Mouse (Mus musculus) A20 (cell line): ENCODE results near the gene Cog6.

ENCODE experiments used
- DNase-seq: peaks from one replicate; pipeline ENCODE4 v3.0.0-alpha.2; 2011; ENCODE audit warnings: low read depth, low spot score

Gene Cog6

GRCm38 (mm10) chr3:53016436-53017340 is at the start of gene Cog6:
Gene Cog6 (minus strand): TSS chr3:53017237.
- DNase-seq = peak; percentile 94

DNA sequence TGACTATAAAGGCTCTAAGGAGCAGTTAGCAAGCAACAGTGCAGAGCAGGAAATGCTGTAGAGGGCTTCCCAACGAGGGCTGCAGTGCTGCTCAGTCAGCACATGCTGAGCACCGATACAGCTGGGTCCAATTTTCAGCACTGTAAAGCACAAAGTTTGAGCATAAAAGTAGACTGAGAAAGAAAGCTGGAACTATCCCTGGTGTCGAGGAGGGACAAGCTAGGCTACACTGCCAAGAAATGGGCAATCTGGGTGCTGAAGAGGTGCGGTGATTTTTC is 49.0 kb upstream of the Cog6 start:
- no peak for DNase-seq

DNA sequence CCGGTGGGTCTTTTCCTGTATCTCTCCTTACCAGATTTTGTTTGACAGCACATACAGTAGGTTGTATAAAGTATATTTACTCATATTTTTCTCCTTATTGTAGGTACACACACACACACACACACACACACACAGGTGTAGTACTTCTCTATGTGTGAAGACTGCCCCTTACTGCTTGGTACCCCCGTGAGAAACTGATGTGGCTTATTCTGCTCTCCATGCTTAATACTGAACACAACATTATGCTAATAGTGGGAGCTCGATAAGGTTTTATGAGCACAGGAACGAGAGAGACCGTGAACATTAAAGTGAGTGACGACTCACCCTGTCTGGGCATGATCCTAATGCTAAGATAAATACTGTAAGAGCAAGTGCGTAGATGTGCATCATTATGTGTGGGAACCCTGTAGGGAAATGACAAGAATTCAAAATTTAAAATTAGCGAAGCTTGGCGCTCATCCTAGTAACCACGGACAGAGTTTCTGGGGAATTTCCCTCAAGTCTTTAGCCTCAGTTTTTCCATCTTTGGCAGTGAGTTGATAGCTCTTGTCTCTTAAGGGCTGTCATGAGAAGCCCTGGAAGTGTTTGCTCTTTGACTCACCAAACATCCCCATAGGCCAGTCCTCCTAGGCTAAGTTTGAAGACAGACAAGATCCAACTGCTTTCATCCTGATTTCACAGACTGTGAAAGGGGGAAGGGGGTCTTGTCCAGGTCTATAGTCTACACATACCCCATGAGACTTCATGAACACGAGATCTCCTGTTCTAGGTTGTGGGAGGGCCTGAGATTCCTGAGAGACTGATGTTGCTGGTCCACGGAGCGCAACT is 48.4 kb upstream of the Cog6 start:
- DNase-seq = no peak

DNA sequence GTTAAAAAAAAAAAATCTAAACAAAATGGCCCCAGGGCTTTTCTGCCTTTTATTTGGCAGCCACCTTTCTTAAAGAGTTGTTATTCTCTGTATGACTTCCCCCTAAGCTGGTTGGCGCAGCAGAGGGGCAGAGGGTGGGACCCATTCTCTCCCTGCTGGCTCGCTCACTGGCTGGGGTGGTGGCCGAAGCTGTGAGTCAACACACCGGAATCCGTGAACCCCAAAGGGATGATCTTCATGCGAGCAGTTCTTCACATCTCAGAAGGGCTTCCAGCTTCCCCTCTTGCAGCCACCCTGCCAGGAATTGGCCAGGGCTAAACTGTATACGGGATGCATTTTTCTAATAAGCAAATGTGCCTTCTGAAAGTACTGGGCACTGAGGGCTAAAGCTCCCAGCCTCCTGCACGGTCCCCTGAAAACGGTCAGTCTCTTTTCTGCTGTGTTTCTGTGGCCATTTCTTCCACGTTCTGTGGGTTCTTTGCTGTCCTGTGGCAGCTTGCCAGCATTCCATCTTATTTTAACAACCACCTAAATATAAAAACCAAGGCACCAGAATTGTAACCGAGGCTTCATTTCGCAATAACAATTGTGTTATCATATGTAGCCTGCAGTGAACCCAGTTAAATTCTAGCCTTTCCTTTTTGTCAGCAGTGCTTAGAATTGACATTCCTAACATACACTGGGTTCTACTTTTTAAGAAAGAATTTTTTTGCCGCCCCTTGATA is 46.5 kb upstream of the Cog6 start:
- DNase-seq = no peak

DNA sequence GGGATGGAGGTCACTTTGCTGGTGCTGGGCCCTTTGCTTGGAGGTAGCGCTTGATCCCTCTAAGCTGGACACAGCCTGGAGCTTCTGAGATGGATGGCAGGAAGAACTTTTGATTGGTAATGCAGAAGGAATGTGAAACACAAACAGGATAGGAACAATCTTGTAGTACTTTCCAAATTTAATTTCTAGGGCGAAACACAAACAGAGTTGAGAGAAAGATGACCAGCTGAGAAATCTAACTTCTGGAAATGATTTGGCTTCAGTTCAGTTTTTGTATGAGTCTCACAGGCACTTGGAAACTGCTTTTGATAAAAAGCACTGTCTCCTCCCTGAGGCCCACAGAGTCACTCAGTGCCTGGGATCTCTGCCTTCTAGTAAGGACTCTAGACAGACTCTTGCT is 42.9 kb upstream of the Cog6 start:
- no peak for DNase-seq

DNA sequence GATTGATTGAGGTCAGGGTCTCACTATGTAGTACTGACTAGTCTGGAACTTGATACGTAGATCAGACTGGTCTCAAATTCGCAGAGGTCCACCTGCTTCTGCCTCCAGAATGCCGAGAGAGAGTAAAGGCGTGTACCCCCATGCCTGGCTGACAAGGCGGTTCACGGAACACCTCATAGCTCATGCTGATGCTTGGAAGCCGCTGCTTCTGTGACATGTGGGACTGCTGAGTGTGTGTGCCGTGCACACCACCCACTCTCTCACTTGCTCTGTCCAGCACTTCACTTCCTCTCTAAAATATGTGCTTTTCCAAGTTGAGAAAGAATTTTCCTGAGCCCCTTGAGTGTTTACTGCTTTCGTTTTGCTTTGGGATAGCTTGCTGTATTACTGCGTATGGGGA is 39.4 kb upstream of the Cog6 start:
- DNase-seq = no peak

DNA sequence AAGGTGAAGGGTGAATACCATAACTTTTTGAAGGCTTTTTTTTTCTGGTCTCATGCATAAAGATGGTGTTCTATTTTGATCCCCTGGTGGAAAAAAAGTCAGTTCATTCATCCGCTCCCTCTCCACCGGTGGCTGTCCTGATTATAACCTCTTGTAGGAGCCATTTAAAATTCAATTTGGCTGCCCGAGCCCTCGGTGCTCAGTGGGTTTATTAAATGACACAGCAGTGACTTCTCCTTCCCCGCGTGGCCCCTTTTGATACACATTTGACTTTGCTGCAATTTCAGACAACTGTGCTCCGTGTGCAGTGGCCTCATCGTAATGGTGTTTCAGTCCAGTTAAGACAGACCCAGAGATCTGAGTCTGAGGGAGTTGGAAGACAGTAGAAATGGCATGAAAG is 35.3 kb upstream of the Cog6 start:
- DNase-seq = no peak

DNA sequence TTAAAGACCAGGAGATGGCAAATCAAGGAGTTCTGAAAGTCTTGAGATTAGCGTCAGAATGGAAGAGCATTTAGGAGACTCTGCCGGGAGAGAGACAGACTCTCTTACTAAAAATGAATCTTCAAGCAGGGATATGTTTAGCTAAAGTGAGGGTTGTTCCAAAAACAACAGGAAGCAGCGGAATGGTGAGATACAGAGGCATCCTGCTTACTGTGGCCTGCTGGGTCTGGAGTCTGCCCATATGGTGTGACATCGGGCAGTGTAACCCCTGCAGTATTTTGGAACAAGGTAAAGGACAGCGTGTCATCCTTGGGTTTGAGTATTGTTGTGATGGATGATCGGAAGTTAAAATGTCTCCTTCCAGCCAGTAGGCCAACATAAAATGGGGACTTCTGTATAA is 29.3 kb upstream of the Cog6 start:
- no peak for DNase-seq

DNA sequence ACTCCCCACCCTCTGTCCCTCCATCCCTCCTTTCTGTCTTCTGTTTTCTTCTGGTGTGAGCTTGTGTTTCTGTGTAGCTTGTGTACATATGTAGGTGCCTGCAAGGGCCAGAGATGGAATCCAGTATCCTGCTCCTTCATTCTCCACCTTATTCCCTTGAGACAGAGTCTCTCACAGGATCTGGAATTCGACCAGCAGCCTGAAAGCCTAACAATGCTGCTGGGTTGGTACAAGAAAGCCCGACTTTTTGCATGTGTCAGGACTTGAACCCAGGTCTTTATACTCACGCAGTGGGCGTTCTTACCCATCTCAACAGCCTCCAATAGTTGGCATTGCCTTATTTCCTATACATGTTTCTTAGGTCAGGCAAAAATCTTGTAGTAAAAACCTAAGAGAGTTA is 28.7 kb upstream of the Cog6 start:
- no peak for DNase-seq

- DNase-seq = no peak
Measured at GRCm38 (mm10) chr3:53044682-53045299, 27.8 kb upstream of the Cog6 start.

- no peak for DNase-seq
Measured at GRCm38 (mm10) chr3:53044238-53044637, 27.2 kb upstream of the Cog6 start.

GRCm38 (mm10) chr3:53043206-53043780 is 26.3 kb upstream of the Cog6 start:
- no peak for DNase-seq

DNA sequence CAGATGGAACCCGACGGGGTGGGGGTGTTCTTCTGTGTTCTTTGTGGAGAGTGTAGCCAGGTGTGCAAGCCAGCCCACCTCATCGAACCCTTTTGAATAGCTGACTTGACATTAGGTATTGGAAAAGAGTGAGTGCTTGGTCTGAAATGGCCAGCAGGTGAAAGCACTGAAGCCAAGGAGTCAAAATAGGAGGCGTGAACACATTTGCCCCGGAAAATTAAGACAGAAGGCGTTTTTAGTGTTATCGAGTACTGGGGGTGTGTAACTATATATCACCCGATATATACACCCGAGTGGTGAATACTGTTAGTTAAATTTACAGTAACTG is 25.2 kb upstream of the Cog6 start:
- no peak for DNase-seq

DNA sequence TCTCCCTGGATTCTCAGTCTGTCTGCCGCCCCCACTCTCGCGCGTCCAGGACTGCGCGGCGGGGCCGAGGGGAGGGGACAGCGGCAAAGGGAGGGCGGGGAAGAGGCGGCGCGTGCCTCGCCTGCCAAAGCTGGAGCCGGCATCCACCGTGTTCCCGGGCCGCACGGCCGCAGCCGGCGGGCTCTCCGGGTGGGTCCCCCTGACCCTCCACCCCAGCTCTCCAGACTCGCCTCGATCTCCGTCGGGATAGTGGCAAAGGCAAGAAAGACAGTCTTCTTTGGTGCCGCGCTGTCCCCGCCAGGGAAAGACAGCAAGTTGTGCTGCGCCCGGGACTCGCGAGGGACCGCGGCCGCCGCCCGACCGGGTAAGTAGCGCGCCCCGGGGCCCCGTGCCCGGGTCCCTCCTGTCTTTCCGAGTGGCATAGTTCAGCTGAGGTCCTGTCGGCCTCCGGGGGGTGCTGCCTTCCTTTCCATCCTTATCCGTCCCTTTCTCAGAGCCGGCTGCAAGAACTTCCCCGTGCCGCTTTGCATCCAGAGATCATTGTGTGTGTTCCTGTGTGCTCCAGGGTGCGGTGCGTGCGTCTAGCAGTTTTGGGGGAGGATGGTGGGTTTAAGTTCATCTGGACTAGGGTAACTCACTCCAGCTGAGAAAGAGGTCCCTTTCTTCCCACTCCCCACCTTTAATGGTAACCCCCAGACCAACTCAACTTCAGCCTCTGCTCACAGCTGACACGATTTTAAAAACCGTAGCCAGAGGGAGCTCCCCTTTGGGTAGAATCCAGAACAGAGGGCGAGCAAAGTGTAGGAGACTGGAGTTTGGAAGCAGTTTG is 24.6 kb upstream of the Cog6 start, which contains the start of gene Lhfp:
TSS of gene Lhfp (plus strand) at position 118 of the 829 bp plus-strand sequence.
- no peak for DNase-seq

DNA sequence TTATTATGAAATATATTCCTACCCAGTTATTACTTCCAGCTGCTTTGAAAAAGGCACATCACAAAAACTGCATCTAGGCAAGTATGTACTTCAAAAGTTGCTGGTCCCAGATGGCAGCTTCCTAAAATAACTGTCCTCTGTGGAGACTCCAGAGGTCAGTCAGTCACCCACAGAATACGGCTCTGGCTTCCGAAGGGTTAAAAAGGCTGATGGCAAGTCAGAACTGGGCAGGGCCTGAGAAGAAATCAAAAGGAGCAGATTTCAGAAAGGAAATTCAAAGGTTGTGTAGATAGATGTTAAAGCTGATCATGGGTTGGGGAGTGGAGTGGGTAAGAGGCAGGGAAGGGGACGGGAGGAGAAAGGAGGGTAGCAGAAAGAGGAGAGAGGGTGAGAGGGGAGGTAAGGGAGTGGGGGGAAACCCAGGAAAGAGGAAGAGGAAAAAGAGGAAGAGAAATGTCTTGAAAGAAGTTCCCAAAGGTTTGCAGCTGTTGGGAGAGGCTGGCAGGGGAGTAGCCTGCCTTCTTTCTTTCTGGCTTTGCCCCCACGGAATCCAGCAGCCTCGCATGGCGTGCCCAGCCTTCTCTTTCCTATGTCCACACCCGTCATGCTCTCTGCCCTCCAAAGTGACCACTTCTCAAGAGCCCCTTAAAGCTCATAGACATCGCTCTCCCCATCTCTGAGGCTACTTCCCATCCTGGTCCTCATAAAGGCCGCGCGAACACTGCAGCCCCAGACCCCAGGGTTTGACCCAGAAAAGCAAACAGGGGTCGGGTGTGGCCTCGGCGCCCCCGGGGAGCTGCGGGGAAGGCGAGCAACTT is 23.8 kb upstream of the Cog6 start:
- DNase-seq = no peak

- no peak for DNase-seq
Measured at GRCm38 (mm10) chr3:53039746-53040145, 22.7 kb upstream of the Cog6 start.

DNA sequence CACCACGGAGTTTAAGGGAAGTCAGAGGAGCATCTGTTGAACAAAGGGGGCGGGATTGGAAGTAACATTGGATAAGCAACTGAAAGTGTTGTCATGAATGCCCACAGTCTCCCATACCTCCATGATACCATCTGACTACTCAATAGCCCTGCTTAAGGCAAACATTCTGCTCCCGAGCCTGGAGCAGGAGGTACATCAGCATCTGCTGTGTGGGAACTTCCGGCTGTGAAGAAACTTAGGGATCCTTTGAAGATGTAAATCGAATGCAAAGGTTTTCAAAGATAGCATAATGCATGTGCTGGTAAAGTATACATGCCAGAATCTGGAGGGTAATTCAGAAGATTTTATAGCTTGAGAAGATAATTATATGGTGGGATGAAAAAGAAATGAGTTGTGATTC is 21.9 kb upstream of the Cog6 start:
- no peak for DNase-seq

GRCm38 (mm10) chr3:53036941-53037340 is 19.9 kb upstream of the Cog6 start:
- no peak for DNase-seq

- no peak for DNase-seq
Measured at GRCm38 (mm10) chr3:53036076-53036475, 19.0 kb upstream of the Cog6 start.

DNA sequence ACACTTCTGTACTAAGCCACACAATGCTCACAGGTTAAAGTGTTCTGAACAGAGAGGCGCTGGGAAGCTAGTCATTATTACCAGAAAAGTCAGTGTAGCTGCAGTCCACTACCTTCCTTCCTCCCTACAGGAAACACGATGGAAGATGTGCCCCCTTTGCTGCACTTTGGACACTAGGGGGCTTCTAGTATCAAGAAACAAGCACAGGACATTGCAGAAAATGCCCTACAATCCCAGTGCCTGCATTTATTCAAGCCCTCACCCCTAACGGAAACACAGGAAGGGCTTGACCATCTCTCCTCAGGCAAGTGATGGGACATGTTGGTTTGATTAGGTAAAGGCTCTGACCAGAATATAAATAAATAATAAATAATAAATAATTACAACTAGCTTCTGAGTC is 16.4 kb upstream of the Cog6 start:
- DNase-seq = peak; percentile 30
